Mouse (Mus musculus) thymus, postnatal 25 days (tissue): Measurements from ENCODE around the gene C4bp.
"Not testable (repeated sequence)": the region's sequence is repeated elsewhere in the genome, so short reads cannot be mapped to it uniquely, and the experiment has no call there.

Experiments used
- DNase-seq: peaks from one replicate; pipeline ENCODE4 v3.0.0; 2022

Gene C4bp

DNA sequence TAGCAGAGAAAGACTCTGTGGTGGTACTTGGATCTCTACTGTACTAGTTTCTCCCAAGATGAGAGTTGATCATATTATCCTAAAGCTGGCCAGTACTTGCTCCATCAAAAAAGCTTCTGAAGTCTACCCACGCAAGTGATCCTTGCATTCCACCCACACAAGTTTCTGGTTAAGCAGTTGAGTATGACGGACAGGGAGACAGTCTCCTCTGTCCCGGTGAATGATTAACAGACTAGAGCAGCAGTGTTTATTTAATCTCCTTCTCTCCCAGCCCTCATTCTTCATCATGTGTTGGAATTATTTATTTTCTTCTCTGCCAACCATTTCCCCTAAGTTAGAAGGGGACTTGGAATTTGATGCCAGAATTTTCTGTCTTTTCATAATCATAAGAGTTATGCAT is at the start of gene C4bp:
TSS of gene C4bp (minus strand) at position 179 of the 400 bp plus-strand sequence.
- no peak for DNase-seq

DNA sequence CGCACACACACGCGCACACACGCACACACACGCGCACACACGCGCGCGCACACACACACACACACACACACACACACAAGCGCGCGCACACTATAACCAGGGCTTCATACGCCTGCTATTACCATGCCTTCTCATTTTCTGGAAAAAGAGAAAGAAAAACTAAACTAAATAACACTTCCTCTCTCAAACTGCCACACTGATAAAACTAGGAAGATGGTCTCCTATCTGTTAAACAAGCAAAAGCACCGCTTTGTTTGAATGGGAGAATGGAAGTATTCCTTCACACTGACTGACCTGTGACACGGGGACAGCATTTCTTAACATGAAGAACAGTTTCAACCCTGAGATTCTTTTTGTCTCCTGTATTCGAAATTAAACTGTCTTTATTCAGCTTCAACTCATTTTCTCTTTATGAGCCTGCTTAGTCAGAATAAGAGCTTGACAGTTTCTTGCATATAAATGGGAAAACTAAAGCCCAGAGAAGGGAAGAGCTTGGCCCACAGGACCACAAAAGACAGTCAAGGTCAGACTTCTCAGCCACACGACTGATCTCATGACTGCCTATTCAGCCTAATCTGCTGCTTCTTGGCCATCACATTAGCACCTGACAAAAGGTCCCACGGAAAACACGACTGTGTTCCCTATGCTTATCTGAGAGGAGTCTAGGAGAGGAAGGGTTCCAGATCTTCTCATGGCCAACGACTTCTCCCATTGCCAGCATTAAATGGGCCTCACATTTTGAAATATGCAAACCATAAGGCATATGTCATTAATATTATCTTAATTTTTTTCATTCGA is 49.0 kb upstream of the C4bp start:
- no peak for DNase-seq

DNA sequence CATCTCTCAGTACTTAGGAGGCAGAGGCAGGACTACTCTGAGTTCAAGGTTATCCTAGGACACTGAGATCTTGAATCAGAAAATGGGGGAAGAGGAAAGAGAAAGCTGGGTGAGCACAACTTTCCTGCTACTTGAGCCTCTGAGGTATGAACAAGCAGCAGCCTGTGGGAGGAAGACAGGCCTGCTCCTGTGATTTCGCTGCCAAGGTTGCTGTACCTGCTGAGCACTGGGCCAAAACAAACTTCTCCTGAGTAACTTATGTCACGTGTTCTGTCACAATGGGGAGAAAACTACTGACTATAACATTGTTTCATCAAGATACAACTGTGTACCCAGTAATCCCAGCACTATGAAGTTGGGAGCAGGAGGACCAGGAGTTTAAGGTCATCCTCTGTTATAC is 42.2 kb upstream of the C4bp start:
- no peak for DNase-seq

DNA sequence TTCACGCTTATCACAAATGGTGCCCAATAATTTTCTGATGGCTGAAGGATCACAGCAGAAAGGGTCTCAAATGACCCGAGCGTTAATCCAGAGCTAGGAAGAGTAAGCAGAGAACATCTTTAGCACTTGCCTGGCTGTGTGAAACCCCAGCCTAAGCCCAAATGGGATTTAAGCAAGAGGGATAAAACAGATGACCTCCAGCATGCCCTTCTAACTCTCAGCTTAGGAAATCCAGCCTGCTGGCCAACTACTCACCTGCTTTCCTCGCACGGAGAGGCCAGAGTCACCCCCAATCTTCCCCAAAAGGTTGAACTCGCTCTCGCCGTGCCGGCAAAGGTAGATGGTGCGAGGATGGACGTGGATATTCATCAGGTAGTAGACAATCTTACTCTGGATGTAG is 40.5 kb upstream of the C4bp start:
- DNase-seq = no peak

DNA sequence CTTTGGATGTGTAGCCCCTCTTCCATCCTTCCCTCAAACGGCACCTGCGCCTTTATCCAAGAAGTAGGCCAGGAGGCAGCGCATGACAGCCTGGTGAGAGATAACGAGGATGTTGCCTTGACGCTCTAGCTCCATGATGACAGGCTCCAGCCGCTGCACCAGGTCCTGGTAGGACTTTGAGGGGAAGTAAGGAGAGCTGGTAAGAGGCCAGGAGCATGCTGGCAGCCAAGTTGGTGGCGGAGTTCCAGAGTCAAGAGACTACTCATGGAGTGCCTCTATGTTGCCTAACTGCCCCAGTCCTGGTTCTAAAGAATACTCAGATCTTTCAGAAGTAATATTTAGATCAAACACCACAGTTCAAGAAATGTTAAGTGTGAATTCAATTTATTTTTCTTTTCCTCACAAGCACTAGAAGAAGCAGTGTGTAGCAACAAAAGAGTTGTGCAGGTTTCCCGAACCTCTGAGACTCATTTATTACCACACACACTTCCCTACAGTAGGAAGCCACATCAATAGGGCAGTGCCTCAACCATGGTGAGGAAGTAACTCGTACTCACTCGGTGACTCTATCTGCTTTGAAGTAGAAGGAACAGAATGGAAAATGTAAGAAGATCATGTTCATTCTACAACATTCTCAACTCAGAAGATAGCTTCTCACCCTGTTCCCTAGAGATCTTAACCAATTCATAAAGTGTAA is 38.7 kb upstream of the C4bp start:
- DNase-seq = peak; percentile 22

DNA sequence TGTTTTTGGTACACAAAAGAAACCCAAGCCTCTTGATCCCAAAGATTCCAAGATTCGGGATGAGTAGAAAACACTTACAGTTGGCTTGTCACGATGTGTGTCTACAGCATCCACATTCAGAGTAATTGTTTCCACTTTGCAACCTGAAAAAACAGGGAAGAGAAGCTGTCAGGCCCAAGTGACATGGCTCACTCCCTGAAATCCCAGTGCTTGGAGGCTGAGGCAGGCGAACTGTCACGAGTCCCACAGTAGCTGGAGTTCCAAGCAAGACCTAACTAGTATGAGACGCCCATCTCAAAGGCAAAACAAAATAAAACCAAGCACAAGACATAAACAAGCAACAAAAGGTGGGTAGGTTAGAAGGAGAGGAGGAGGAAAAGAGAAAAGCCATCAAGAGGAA is 37.2 kb upstream of the C4bp start:
- DNase-seq = no peak

DNA sequence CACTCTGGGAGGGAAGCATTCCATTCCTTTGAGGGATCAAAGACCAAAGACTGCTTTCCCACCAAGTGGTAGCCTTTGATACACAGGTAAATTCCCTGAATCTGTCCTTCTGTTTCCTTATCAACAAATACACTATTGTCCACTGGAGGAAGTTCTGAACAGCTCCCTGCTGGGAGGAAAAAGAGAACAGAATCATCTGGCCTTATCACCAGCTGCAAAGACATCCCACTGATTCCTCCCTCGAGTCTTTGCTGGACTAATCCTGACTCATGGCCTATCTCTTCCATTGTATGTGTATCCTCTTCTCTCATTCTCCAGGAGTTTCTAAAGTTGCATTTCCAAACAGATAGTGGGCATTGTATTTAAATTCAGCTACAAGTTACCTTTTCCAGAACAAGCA is 22.5 kb upstream of the C4bp start:
- no peak for DNase-seq

DNA sequence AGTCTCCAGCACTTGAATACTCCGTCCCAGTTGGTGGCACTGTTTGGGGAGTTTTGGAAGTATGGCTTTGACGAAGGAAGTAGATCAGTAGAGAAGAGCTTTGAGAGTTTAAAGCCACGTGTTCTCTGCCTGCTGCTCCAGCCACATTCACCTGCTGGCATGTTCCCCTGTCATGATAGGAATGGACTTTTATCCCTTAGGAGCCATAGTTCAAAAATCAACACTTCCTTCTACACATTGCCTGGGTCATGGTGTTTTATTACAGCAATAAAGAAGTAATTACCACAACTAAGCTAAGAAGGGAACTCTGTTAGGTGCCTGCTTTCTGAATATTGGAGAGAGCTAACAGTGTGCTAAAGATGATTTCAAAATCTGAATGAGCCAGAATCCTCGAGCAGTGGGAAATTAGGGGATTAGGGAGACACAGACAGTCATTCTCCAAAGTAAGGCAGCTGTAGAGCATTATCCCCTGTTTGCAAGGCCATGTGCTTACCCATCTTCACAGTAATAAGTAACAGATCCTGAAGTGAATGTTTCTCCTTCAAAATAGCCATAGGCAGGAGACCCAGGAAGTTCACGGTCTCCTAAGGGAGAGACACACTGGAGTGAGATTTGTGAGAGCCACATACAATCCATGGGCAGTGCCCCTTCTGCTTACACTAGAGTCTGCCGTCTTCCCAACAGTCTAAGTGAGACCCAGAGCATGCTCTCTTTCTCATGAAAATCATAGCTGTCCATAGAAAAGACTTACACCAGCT is 20.4 kb upstream of the C4bp start:
- no peak for DNase-seq

DNA sequence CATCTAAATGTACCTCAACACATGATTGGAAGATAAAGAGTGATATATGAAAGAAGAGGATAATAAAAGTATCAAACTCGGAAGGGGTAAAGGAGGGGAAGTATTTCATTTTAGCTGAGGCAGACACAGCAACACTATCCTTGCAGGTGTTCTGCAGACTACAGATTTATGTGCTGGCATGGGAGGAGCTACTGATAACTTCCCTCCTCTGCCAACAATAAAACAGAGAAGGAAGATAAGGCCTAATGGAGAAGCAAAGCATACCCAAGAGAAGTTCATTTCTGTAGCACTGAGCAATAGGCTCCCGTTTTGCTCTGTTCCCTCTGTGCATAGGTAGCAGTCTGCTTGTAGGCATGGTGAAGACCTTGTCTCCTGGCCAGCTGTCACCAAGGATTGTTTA is 19.6 kb upstream of the C4bp start:
- DNase-seq = no peak

DNA sequence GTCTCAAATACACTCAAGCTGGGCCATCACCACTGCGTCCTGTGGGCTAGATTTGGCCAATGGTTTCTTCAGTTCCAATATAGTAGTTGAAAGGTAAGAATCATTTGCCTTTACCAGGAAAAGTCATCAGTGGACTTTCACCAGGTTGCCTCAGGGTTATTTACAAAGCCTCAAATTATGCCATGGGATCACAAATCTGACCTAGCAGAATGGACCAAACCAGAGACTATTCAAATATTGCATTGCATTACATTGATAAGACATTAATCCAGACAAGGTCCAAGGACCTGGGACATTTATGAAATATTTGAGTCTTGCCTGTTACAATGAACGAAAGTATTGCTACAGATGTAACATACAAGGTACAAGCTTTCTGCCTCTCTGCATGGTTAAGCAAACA is 17.1 kb upstream of the C4bp start:
- DNase-seq = no peak

DNA sequence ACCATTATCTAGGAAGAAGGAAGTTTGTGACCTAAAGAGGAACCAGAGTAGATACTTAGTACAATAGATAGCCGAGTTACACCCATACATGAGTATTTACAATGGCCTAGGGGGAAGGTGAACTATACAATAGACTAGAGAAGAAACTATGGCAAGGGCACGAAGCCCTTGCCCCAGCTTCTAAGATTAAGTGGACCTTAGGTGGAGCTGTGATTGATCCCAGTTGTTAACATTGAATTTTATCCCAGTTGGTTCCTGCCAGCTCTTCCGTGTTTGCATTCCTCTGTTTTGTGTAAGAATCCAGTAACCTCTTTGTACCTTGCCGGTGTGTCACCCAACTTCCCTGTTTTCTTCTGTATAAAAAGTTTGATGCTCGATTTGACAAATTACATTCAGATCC is 2.1 kb upstream of the C4bp start:
- not testable (repeated sequence) for DNase-seq

DNA sequence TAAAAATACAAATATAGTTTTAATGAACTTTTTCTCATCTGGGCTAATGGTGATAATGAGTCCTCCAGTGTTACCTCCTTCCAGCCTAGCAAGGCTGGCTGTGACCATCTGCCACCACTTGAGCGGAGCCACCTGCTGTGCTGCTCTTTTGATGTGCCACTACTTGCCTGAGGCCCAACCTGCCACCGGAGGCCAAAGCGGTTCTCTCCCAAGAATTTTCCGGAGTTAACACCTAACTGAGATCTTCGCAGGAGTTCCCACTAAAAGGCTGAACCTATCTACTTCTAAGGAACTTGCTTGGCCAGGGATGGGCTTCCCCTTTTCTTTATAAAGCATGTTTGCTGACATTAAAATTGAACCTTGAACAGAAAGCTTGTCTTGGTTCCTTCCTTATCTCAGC is 1.8 kb downstream of the C4bp start:
- not testable (repeated sequence) for DNase-seq

DNA sequence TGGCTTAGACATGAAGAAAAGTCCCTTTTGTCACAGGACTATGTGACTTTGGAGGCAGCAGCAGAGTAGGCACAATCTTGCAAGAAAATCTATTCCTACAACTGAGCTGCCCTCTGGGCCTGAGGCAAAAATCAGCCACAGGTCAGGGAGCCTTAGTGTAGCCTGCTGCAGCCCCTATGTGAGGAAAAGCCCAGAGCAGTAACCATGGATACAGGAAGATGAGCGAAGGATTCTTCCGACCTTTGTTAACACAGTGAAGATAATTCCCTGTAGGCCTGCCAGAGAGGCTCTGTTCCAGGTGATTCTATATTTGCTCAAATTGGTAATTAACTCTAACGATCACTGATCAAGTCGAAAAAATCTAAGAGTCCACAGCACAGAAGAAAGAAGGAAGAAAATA is 17.3 kb downstream of the C4bp start:
- DNase-seq = no peak

DNA sequence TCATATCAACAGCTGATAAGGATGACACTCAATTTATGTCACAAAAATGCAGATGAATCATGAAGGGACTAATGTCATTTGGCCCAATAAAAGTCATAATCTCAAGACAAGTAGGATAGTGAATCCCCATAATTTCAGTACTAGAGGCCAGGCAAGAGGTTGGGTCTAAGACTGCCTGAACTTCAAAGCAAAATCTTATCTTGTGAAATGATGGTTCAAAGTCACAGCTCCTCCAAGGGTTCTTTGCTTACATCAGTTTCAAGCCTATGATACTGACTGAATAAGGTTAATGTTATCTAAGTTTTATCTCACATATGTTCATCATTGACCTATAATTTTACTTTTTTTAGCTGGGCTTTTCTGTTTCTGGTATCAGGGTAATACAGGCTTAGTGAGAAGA is 20.5 kb downstream of the C4bp start:
- DNase-seq = no peak

DNA sequence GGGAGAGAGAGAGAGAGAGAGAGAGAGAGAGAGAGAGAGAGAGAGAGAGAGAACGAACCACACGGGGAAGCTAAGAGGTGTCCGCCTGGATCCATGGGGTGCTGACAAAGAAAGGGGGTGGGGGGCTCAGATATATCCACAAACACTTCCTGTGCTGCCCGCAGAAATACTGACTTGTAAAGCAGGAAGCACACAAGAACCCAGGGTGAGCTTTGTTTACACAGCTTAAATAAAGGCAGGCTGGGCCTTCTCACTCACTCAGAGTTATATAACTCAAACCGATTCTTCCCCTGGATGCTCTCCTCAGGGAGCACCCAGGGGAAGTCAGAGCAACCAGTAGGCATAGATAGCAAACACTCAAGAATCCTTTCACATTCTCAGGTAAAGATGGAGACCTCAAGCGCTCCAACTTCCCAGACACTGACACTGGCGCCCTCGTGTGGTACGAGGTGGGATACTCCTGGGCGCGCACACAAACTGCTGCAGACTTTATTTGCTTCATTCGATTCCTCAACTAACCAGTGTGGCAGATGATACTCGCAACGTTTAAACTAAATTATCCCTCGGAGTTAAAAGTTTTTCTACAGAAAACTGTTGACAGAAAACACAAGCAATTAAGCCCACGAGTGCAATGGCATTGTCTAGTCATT is 27.5 kb downstream of the C4bp start:
- peak; percentile 92 for DNase-seq

DNA sequence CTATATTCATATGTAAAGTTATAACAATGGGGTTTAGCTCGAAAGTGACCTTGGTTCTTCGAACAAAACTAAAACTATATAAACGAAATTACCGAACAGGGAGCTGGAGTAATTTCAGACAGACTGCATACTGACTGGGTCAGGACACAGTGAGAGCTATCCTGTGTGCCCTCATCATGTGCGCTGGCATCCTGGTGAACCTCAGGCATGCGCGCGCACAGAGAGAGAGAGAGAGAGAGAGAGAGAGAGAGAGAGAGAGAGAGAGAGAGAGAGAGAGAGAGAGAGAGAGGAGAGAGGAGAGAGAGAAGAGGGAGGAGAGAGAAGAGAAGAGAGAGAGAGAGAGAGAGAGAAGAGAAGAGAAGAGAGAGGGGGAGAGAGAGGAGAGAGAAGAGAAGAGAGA is 28.1 kb downstream of the C4bp start:
- DNase-seq = peak; percentile 47

DNA sequence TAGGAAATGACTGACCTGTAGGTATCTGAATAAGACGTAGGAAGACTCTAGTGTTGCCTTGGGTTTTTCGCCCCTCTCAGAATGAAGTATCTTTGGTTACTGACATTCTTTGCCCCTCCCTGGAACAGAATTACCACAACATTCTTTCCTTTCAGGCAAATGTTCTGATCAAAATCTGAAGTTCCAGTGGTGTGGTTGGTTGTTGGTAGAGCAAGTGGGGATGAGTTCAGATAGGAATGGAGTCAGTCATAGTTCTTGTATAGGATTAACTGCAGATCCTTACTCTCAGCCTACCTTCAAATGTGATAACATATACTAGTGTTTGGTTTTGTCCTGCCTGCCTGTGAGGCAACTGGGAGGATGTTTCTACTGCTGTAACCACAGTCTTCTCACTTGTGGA is 31.9 kb downstream of the C4bp start, which contains the start of gene Zp3r:
TSS of gene Zp3r (minus strand) at position 101 of the 400 bp plus-strand sequence.
- peak; percentile 19 for DNase-seq

DNA sequence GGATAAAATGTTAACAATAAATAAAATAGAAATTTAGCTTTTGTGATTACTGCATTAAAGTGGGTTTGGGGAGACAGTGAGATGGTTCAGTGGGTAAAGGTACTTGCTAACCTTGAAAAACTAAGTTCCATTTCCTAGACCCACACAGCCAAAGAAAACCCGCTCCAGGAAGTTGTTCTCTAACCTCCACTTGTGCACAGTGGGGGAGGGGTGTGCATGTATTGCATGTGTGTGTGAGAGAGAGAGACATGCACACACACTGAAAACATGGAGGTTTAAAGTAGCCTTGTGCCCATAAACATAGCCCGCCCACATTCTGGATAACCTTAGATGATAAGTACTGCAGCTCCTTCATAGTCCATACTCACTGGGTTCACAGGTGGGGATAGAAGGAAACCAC is 65.1 kb downstream of the C4bp start:
- peak; percentile 41 for DNase-seq

DNA sequence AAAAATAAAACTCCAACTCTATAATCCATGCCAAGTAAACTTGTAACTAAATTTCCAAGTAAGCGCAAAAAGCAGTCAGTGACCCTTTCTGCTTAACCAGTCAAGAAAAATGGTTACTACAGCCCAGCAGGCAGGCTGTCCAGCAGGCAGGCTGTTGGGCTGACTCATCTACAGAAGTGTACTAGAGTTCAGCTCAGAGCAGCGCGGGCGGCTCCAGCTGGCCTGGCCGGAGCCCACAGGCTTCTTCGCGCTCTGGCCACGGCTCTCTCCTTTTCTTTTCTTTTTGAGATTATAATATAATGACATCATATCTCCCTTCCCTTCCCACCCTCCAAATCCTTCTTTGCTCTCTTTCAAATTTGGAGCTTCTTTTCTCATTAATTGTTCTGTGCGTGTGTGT is 72.8 kb downstream of the C4bp start:
- DNase-seq = no peak
